Mouse (Mus musculus) lung, adult 2 months (tissue): ENCODE measurements around the gene Sppl3. TPM values are rescaled to one million over a fixed set of nuclear protein-coding genes. Genes with fewer than 3 reads are reported as not detected.

Source experiments
- DNase-seq: peaks from one replicate; pipeline ENCODE4 v3.0.0; 2022
- H3K4me1 ChIP-seq: fragments of 200-500 bp; 2 replicates; pipeline ENCODE4 v1.6.1; 2011; ENCODE audit warnings: low read length; ENCODE audit not compliant: control insufficient read depth, insufficient read depth
- H3K4me3 ChIP-seq: fragments of 200-500 bp; replicated peaks from 2 replicates; pipeline ENCODE3; 2011; ENCODE audit warnings: low read depth, mild to moderate bottlenecking, control low read depth, low read length; ENCODE audit errors: extremely low read depth
- CTCF ChIP-seq: fragments of 200-500 bp; IDR thresholded peaks from 2 replicates; pipeline ENCODE4 v1.5.1; 2011; ENCODE audit warnings: mild to moderate bottlenecking, low read length, control low read depth; ENCODE audit not compliant: insufficient read depth
- POLR2A ChIP-seq: fragments of 200-500 bp; IDR thresholded peaks from 2 replicates; pipeline ENCODE4 v1.6.1; 2011; ENCODE audit warnings: low read depth, mild to moderate bottlenecking, control low read depth, low read length, borderline replicate concordance; ENCODE audit errors: extremely low read depth
- WGBS: fragments of 180-500 bp; shearing (Covaris S2); methylation state at CpG from one replicate; pipeline ENCODE4 v1.1.7; 2018; 5-methylcytosine and 5-hydroxymethylcytosine counted together
- polyA plus RNA-seq: library from polyadenylated mRNA; depleted of rRNA; stranded (reverse); fragments of >200 nt; gene quantifications from 2 replicates; pipeline ENCODE4 v1.2.3, GENCODE M21; 2012

Gene Sppl3
- polyA plus RNA-seq, 1 experiment = 107 TPM

GRCm38 (mm10) chr5:115029509-115029908, 18.6 kb downstream of the Sppl3 start:
- Histone ChIP-seq H3K4me3 (no peak overlapping the region), H3K4me1 (peaks cover 34% of the 10 kb centered on the region)
- 86% methylated on average over 3 of the region's 3 CpGs for WGBS
- TF ChIP-seq POLR2A (no peak), CTCF (no peak)
- no peak for DNase-seq

GRCm38 (mm10) chr5:115031576-115031975, 20.6 kb downstream of the Sppl3 start:
- H3K4me1 ChIP-seq = peaks cover 28% of the 10 kb centered on the region
- 75% methylated on average over 5 of the region's 5 CpGs for WGBS
- no peak for TF ChIP-seq POLR2A
- TF ChIP-seq CTCF = no peak
- H3K4me3 ChIP-seq = no peak overlapping the region
- DNase-seq = no peak

DNA sequence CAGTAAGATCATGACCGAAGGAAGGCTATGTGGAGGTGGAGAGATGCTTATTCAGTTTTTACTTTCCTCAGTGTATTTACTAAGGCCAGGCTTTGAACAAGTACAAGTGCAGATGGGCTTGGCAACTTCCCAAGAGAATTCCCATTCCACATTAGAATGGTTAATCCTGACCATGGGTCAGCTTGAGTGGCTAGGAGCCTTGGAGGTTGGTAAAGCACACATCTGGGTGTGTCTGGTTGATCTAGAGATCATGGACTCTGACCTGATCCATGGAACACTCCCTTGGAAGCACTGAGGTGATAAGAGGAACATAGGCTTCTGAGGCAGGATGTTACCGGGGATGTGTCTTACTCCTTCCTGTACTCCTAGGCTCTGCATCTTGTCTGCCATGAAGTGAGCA, 21.7 kb downstream of the Sppl3 start:
- 73% methylated on average over 2 of the region's 2 CpGs for WGBS
- peaks cover 23% of the 10 kb centered on the region for H3K4me1 ChIP-seq
- TF ChIP-seq POLR2A = no peak
- TF ChIP-seq CTCF = no peak
- no peak for DNase-seq
- no peak overlapping the region for H3K4me3 ChIP-seq

DNA sequence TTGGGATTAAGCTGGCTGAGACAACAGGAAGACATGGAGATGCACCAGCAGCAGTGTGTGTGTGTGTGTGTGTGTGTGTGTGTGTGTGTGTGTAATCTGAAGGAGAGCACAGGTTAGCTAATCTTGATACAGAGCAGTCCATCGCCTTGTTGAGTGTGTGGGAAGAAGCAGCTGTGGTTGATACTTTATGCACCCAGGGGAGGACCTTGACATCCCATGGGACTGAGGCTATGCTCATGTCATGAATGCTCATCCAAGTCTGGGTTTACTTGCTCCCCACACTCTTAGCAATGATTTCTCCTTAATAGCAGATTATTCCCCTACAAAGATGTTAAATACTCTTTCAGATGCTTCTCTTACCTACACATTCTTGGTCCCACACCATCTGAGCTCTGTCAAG, 24.3 kb downstream of the Sppl3 start:
- TF ChIP-seq POLR2A = no peak
- TF ChIP-seq CTCF = no peak
- H3K4me3 ChIP-seq = no peak overlapping the region
- peaks cover 17% of the 10 kb centered on the region for H3K4me1 ChIP-seq
- 60% methylated on average over 1 of the region's 1 CpGs for WGBS
- DNase-seq = no peak

DNA sequence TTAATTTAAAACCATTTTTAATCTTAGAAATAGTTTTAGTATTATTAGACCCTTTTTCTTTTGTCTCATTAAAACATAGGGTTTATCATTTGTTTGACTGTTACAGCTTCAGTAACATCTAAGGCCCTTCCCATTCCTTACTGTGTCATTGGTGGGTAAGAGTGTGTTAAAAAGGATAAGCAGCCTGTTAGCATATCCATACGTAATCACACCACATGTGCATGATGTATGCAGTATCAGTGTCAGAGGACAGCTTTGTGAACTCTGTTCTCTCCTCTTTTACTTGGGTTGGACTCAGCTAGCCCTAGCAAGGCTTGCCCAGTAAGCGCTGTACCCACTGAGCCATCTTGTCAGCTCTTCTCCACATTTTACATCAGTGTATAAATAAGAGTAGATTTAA, 26.2 kb downstream of the Sppl3 start:
- no peak for DNase-seq
- H3K4me1 ChIP-seq = peaks cover 16% of the 10 kb centered on the region
- WGBS = 86% methylated on average over 2 of the region's 2 CpGs
- no peak overlapping the region for H3K4me3 ChIP-seq
- TF ChIP-seq CTCF (no peak), POLR2A (no peak)

- 10% methylated on average over 4 of the region's 4 CpGs for WGBS
- no peak for DNase-seq
- no peak for TF ChIP-seq POLR2A
- no peak for TF ChIP-seq CTCF
These were observed 29.8 kb downstream of the Sppl3 start for GRCm38 (mm10) chr5:115040756-115041155.

GRCm38 (mm10) chr5:115043626-115044025, 32.7 kb downstream of the Sppl3 start:
- no peak for DNase-seq
- Histone ChIP-seq H3K4me3 (no peak overlapping the region), H3K4me1 (peaks cover 5% of the 10 kb centered on the region; the same call in 1 of the 2 replicates)
- no peak for TF ChIP-seq CTCF
- no peak for TF ChIP-seq POLR2A
- WGBS = 73% methylated on average over 4 of the region's 4 CpGs

More at GRCm38 (mm10) chr5:115040756-115041155, 29.8 kb downstream of the Sppl3 start:
- H3K4me3 ChIP-seq = no peak overlapping the region
- peaks cover 7% of the 10 kb centered on the region; the same call in 1 of the 2 replicates for H3K4me1 ChIP-seq

GRCm38 (mm10) chr5:115045146-115045677, 34.3 kb downstream of the Sppl3 start:
- 87% methylated on average over 2 of the region's 2 CpGs for WGBS
- no peak for DNase-seq
- H3K4me3 ChIP-seq = no peak overlapping the region

GRCm38 (mm10) chr5:115049692-115050091, 38.8 kb downstream of the Sppl3 start:
- H3K4me1 ChIP-seq = peaks cover 24% of the 10 kb centered on the region
- H3K4me3 ChIP-seq = no peak overlapping the region
- no peak for TF ChIP-seq POLR2A
- TF ChIP-seq CTCF = no peak
- WGBS = 71% methylated on average over 6 of the region's 6 CpGs
- no peak for DNase-seq

More at GRCm38 (mm10) chr5:115045146-115045677, 34.3 kb downstream of the Sppl3 start:
- H3K4me1 ChIP-seq = peaks cover 12% of the 10 kb centered on the region
- TF ChIP-seq POLR2A (no peak), CTCF (no peak)

DNA sequence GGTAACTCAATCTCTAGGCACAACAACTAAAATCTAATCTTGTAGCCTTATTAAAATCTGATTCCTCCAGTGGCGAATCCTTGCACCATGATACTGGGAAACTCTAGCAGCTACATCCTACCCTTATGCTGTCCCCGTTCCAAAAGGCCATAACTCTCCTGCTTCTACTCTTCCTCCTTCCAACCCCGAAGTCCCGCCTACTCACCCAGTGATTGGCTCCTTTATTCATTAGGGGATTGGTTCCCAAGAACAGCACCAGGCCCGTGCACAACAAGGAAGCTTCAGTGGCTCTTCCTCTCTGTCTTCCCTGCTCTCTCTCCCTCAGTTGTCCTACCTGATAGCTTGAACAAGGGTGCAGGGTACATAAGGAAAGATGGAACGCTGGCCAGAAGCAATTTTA, 39.8 kb downstream of the Sppl3 start:
- 86% methylated on average over 6 of the region's 6 CpGs for WGBS
- TF ChIP-seq POLR2A (no peak), CTCF (no peak)

GRCm38 (mm10) chr5:115052546-115052945, 41.6 kb downstream of the Sppl3 start:
- TF ChIP-seq POLR2A (no peak), CTCF (no peak)
- DNase-seq = no peak
- H3K4me3 ChIP-seq = no peak overlapping the region
- H3K4me1 ChIP-seq = peaks cover 31% of the 10 kb centered on the region
- 59% methylated on average over 8 of the region's 8 CpGs for WGBS

More for the DNA sequence above, 39.8 kb downstream of the Sppl3 start:
- H3K4me1 ChIP-seq = peaks cover 29% of the 10 kb centered on the region
- DNase-seq = no peak
- no peak overlapping the region for H3K4me3 ChIP-seq
